Mouse (Mus musculus) testis, adult 2 months (tissue): ENCODE results near the gene Slc22a20.

Experiments used
- CTCF ChIP-seq: fragments of 200-500 bp; IDR thresholded peaks from 2 replicates; pipeline ENCODE4 v1.5.1; 2012; ENCODE audit warnings: low read depth, mild to moderate bottlenecking, inconsistent platforms, low read length, moderate library complexity; ENCODE audit not compliant: control insufficient read depth, insufficient read depth, insufficient replicate concordance
- POLR2A ChIP-seq: fragments of 200-500 bp; IDR thresholded peaks from 2 replicates; pipeline ENCODE4 v1.6.1; 2012; ENCODE audit warnings: low read depth, mild to moderate bottlenecking, inconsistent platforms, low read length, moderate library complexity; ENCODE audit not compliant: control insufficient read depth

GRCm38 (mm10) chr19:5998180-5998579, 12.2 kb upstream of the Slc22a20 start:
- TF ChIP-seq POLR2A (no peak), CTCF (peak; percentile 56; the same call in 1 of the 2 replicates)
